Mouse (Mus musculus) macrophage (primary cell): ENCODE data around the gene Mmp19. TPM values are rescaled to one million over a fixed set of nuclear protein-coding genes. Genes with fewer than 3 reads are reported as not detected.

Experiments
- H3K27ac ChIP-seq: fragments of 350-480 bp; formaldehyde crosslinking; 2 replicates; pipeline ENCODE4 v1.9.0; 2021
- H3K36me3 ChIP-seq: fragments of 350-480 bp; formaldehyde crosslinking; 2 replicates; pipeline ENCODE4 v1.9.0; 2021; ENCODE audit errors: inconsistent target
- H3K4me3 ChIP-seq: fragments of 350-480 bp; formaldehyde crosslinking; 2 replicates; pipeline ENCODE4 v1.9.0; 2021; ENCODE audit errors: inconsistent target
- H3K79me2 ChIP-seq: fragments of 350-480 bp; formaldehyde crosslinking; 2 replicates; pipeline ENCODE4 v1.9.0; 2021; ENCODE audit errors: inconsistent target
- WGBS: methylation state at CpG from one replicate; pipeline ENCODE4 v1.1.7; 2026; ENCODE audit warnings: inconsistent platforms; ENCODE audit not compliant: missing documents; 5-methylcytosine and 5-hydroxymethylcytosine counted together
- polyA plus RNA-seq: library from polyadenylated mRNA; stranded (reverse); fragments of 250-400 nt; gene quantifications from 3 replicates; pipeline ENCODE4 v1.2.4, GENCODE M21; 2018; ENCODE audit warnings: inconsistent platforms
- total RNA-seq, 78 experiments: library from RNA; depleted of rRNA; stranded (reverse); fragments of 250-400 nt; gene quantifications; 1 replicate in 9 of 78; 2 replicates in 24 of 78; 3 replicates in 43 of 78; 4 replicates in 2 of 78; pipeline ENCODE4 v1.2.4; 2018; ENCODE audit warnings: inconsistent platforms in 56 of 78

The Mmp19 gene
- 10 to 100 TPM in 10 of 26 experiments, 1 to 10 TPM in 16; 1.3 to 18.5 (median 5.8) TPM for total RNA-seq (2018; cell fraction: chromatin; rRNA removed)
- total RNA-seq (2018; cell fraction: cytosol; rRNA removed), result 10 to 100 TPM in 25 of 26 experiments, 1 to 10 TPM in 1; 9.9 to 28.2 (median 20.1) TPM
- 10 to 100 TPM in 23 of 26 experiments, 1 to 10 TPM in 3; 6.9 to 29.4 (median 14.7) TPM for total RNA-seq (2018; cell fraction: nucleus; rRNA removed)
- polyA plus RNA-seq, result 18.7 to 24.6 TPM (median 21.3 TPM) in 3 replicates

- WGBS, result 70% methylated on average over 7 of the region's 7 CpGs
- peaks cover 8% of the 10 kb centered on the region; the same call in 1 of the 2 replicates for H3K79me2 ChIP-seq
- H3K4me3 ChIP-seq, result peak within 1 kb of the TSS; percentile 38
- peaks cover 10% of the 10 kb centered on the region; the same call in 1 of the 2 replicates for H3K36me3 ChIP-seq
- peak within 1 kb of the TSS; percentile 55 for H3K27ac ChIP-seq
Measured at GRCm38 (mm10) chr10:128790398-128791124, at the start of gene Mmp19. Gene Mmp19 (plus strand): TSS chr10:128790910.

- Histone ChIP-seq H3K27ac (no peak overlapping the region), H3K79me2 (no peaks in the 10 kb centered on the region; the same call in 1 of the 2 replicates), H3K4me3 (peak overlapping the region; percentile 75), H3K36me3 (no peaks in the 10 kb centered on the region)
- WGBS, result 58% methylated on average over 4 of the region's 4 CpGs
Measured at GRCm38 (mm10) chr10:128742616-128743015, 48.1 kb upstream of the Mmp19 start.

GRCm38 (mm10) chr10:128743235-128743634, 47.5 kb upstream of the Mmp19 start:
- WGBS, result 2% methylated on average over 7 of the region's 7 CpGs
- H3K79me2 ChIP-seq, result peaks cover 4% of the 10 kb centered on the region; the same call in 1 of the 2 replicates
- H3K36me3 ChIP-seq, result no peaks in the 10 kb centered on the region
- H3K27ac ChIP-seq, result no peak overlapping the region
- peak overlapping the region; percentile 75 for H3K4me3 ChIP-seq

DNA sequence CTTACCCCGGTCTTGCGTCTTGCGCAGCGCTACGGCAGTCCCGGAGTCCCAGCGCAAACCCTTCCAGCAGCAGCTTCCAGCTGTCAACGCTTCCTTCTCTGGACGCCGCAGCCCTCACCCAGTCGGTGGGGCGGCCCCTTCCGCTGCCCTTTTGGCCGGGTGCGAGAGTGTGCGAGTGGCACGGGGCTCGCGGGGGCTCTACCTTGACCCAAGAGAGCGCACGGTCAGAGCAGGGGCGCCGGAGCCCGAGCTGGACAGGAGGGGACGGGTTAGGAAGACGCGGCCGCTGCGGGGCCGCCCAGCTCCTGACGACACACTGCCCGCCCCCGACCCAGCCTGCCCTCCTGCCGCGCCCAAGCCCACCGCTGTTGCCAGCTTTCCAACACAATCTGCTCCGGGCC, 46.9 kb upstream of the Mmp19 start:
- Histone ChIP-seq H3K4me3 (peak overlapping the region; percentile 75), H3K79me2 (peaks cover 9% of the 10 kb centered on the region), H3K36me3 (no peaks in the 10 kb centered on the region), H3K27ac (no peak overlapping the region)
- under 1% methylated on average over 37 of the region's 37 CpGs for WGBS

GRCm38 (mm10) chr10:128744211-128744610, 46.5 kb upstream of the Mmp19 start:
- Histone ChIP-seq H3K27ac (no peak overlapping the region), H3K36me3 (no peaks in the 10 kb centered on the region), H3K4me3 (peak overlapping the region; percentile 75), H3K79me2 (peaks cover 13% of the 10 kb centered on the region)
- WGBS, result 48% methylated on average over 8 of the region's 8 CpGs

DNA sequence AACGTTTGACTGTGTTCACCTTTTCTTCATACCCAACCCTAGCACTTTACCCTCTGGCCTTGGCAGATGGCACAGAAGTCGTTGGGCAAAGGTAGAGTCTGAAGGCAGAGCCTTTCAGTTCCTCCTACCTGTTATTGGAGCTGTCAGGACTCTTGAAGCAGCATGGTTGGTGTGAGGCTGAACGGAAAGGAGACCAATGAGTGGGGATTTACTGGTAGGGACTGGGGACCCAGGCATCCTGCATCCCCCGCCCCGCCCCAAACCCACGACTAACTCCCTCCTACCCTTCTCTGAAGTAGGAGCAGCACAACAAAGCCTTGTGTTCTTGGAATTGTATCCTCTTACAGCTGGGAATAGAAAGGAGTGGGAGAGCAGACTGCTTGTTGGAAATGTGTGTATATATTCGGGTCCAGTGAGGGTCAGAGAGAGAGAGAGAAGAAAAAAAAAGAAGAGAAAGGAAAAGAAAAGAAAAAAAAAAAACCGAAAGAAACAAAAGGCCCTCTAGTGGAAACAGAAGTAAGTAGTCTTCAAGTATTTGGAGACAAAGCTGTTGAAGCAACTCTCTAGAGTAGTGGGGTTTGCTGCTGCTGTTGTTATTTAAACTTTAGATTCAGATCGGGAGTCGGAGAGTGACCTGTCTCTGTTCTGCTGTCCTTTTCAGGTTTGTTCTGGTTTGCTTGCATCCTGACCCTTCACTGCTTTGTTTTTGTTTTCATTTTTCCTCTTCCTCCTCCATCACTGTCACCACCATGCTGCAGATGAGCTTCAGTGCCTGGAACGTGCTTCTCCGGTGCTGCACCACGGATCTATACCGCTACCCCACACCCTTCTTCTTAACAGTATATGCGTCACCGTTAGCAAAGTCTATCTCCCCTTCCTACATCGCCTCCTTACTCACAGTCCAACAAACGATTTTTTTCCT, 45.8 kb upstream of the Mmp19 start, which contains the start of gene Dgka:
Dgka (minus strand) TSS at position 176 of the 922 bp plus-strand sequence.
- Histone ChIP-seq H3K36me3 (no peaks in the 10 kb centered on the region), H3K79me2 (peaks cover 21% of the 10 kb centered on the region), H3K27ac (no peak within 1 kb of the TSS), H3K4me3 (peak within 1 kb of the TSS; percentile 75)
- WGBS, result 27% methylated on average over 14 of the region's 18 CpGs

DNA sequence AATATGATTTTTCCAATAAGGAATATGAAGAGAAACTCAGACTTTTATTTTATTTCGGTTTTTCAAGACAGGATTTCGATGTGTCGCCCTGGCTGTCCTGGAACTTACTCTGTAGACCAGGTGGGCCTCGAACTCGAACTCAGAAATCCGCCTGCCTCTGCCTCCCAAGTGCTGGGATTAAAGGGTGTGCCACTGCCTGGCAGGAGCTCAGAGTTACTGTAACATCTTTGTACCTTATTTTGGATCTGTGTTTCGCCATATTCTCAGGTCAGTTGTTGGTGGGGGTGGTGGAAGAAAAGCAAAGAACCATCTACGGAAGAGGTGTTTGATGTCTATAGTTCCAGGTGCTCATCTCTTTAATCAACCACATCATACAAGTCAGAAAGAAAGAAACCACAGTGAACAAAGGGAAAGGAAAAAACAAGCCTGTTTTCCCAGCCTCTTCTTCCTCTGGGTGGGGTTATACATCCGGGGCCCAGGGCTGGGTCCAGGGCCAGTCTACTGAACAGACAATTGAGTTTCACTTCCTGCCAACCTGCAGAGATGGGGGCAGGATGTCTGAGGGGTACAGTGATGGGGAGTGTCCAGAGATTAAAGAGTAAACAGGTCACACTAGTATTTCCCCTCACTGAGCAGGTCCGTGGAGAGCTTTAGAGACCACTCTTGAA, 44.6 kb upstream of the Mmp19 start:
- Histone ChIP-seq H3K79me2 (peaks cover 32% of the 10 kb centered on the region), H3K27ac (no peak overlapping the region), H3K36me3 (no peaks in the 10 kb centered on the region), H3K4me3 (no peak overlapping the region)
- 81% methylated on average over 10 of the region's 10 CpGs for WGBS

DNA sequence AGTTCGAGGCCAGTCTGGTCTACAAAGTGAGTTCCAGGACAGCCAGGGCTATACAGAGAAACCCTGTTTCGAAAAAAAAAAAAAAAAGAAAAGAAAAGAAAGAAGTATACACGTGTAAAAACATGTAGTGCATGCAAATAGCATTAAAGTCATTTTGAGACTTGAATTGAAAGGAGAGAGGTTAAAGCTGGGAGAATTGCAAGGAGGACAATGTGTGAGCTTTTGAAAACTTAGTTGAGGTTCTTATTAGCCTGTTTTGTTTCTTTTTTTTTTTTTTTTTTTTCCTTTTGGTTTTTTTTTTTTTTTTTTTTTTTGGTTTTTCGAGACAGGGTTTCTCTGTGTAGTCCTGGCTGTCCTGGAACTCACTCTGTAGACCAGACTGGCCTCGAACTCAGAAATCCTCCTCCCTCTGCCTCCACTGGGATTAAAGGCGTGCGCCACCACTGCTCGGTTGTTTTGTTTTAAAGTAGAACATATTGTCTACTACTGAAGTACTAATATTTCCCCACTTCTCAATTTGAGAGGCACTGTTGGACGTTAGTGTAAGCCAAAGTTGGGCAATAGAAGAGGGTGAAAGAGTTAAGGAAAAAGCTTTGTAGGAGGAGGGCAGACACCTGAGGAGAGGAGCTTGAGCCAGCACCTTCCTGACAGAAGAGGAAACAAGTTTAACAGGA, 43.6 kb upstream of the Mmp19 start:
- Histone ChIP-seq H3K79me2 (peaks cover 42% of the 10 kb centered on the region), H3K36me3 (no peaks in the 10 kb centered on the region), H3K27ac (peak overlapping the region; percentile 89), H3K4me3 (peak overlapping the region; percentile 99)
- 20% methylated on average over 5 of the region's 9 CpGs for WGBS

DNA sequence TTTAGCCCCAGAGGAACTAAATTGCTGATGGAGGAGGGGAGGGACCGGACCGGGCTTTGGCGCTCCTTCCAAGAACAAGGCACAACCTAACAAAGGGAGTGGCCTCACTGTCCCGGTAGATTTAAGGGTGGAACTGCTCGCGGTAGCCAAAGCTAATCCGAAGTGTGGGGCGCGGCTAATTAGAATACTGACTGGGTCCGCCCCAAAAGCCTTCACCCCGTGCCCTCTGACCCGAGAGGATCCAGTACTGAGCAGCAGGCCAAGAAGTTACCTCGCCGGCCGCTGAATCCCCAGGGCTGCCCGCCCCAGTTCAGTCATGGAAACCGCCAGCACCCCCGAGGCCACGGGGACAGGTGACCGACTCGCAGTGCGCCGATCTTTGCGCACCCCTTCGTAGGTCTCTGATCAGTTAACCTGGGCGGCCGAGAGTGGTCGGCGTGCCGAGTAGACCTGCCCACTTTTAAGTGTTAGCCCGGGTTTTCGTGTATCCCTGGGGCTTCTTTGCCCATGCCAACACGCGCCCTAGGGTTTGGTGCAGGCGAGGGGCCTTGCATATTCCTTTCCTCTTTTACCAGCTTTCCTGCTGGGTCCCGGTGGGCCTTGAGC, 43.0 kb upstream of the Mmp19 start, which contains the start of gene Pym1:
Pym1 (plus strand) TSS at position 244 of the 606 bp plus-strand sequence.
- Histone ChIP-seq H3K36me3 (no peaks in the 10 kb centered on the region), H3K79me2 (peaks cover 49% of the 10 kb centered on the region), H3K4me3 (peak within 1 kb of the TSS; percentile 99), H3K27ac (peak within 1 kb of the TSS; percentile 89)
- WGBS, result under 1% methylated on average over 35 of the region's 36 CpGs

DNA sequence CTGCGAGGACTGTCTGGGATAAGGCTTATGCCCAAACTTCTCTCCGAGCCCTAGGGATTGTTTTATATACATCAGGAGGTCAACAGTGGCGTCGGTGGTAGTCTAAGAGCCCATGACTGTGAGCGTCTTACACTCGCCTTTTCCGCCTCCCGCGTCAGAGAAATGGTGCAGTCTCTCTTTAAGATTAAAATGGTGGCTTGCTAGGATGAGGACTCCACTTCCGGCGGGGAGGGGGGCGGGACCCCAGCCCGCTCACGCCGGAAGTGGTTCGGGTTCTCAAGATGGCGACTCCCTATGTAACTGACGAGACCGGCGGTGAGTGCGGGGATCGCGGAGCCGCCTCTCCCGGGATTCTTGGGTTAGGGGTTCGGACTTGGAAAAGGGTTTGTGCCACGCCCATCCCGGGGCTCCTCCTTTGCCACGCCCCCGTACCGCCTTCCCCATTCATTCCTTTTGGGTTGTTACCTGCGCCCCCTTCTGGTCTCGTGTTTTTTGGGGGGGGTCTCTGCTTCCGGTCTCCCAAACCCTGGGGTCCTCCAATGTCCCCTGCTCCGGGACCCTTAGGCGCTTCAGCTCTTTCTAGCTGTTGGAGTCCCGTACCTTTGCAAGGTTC, 42.4 kb upstream of the Mmp19 start:
- H3K4me3 ChIP-seq, result peak overlapping the region; percentile 99
- no peaks in the 10 kb centered on the region for H3K36me3 ChIP-seq
- H3K79me2 ChIP-seq, result peaks cover 55% of the 10 kb centered on the region
- WGBS, result 2% methylated on average over 37 of the region's 37 CpGs
- H3K27ac ChIP-seq, result peak overlapping the region; percentile 89

DNA sequence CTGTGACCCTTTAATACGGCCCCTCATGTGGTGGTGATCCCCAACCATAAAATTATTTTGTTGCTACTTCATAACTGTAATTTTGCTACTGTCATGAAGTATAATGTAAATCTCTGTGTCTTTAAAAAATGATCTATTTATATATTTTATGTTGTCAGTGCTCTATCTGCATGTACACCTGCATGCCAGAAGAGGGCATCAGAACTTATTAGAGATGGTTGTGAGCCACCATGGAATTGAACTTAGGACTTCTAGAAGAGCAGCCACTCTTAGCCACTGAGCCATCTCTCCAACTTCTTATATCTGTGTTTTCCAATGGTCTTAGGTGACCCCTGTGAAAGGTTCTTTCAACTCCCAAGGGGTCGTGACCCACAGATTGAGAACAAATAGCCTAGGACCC, 17.8 kb upstream of the Mmp19 start:
- Histone ChIP-seq H3K79me2 (no peaks in the 10 kb centered on the region), H3K4me3 (no peak overlapping the region)
- WGBS, result 90% methylated on average over 1 of the region's 2 CpGs

DNA sequence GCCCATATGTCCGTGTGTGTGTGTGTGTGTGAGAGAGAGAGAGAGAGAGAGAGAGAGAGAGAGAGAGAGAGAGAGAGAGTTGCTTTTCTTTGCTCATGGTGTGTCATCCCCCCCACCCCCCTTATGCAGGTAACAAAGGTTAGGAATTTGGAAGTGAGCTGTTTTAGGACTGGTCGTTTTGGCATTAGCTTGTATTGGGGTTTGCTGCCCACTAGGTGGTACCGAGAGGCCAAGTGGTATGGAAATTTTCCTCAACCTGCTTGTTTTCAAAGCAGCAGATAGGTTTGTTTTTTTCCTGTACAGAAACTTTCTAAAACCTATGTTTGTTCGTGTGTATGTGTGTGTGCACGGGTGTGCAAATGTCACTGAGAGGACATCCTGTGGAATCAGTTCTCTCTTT, 17.0 kb upstream of the Mmp19 start:
- H3K27ac ChIP-seq, result no peak overlapping the region
- 27% methylated on average over 5 of the region's 5 CpGs for WGBS
- H3K4me3 ChIP-seq, result no peak overlapping the region
- H3K36me3 ChIP-seq, result no peaks in the 10 kb centered on the region
- H3K79me2 ChIP-seq, result no peaks in the 10 kb centered on the region

More for the DNA sequence above, 17.8 kb upstream of the Mmp19 start:
- no peak overlapping the region for H3K27ac ChIP-seq
- no peaks in the 10 kb centered on the region for H3K36me3 ChIP-seq

GRCm38 (mm10) chr10:128778441-128778840, 12.3 kb upstream of the Mmp19 start:
- WGBS, result 100% methylated on average over 2 of the region's 2 CpGs
- Histone ChIP-seq H3K27ac (peak overlapping the region; percentile 89), H3K36me3 (no peaks in the 10 kb centered on the region), H3K4me3 (no peak overlapping the region), H3K79me2 (no peaks in the 10 kb centered on the region)
